Mouse (Mus musculus) MEL (cell line): ENCODE data around the gene Cplx2.

Source experiments
- CTCF ChIP-seq, 3 experiments: IDR thresholded peaks in 2 of 3; conservative IDR thresholded peaks in 1 of 3; 2 replicates each; pipeline ENCODE4 v1.5.1; 2011 to 2012; ENCODE audit warnings: low read length in 3 of 3, low read depth in 2 of 3, mild to moderate bottlenecking in 2 of 3, improper control_type of control experiment in 1 of 3, inconsistent platforms in 1 of 3, mixed read lengths in 1 of 3, moderate library complexity in 1 of 3; ENCODE audit not compliant: control insufficient read depth in 1 of 3, insufficient read depth in 1 of 3, poor library complexity in 1 of 3, severe bottlenecking in 1 of 3
- ETS1 ChIP-seq: IDR thresholded peaks from 2 replicates; pipeline ENCODE4 v1.6.1; 2012; ENCODE audit warnings: low read depth, mild to moderate bottlenecking, inconsistent platforms, low read length, improper control_type of control experiment, moderate library complexity
- HCFC1 ChIP-seq: IDR thresholded peaks from 2 replicates; pipeline ENCODE4 v1.6.1; 2012; ENCODE audit warnings: low read depth, mild to moderate bottlenecking, inconsistent platforms, low read length, improper control_type of control experiment, moderate library complexity
- JUND ChIP-seq: IDR thresholded peaks from 2 replicates; pipeline ENCODE4 v1.6.1; 2011; ENCODE audit warnings: low read depth, mild to moderate bottlenecking, improper control_type of control experiment, low read length
- MAX ChIP-seq: IDR thresholded peaks from 2 replicates; pipeline ENCODE4 v1.6.1; 2011; ENCODE audit warnings: low read length, improper control_type of control experiment
- MAZ ChIP-seq: IDR thresholded peaks from 2 replicates; pipeline ENCODE4 v1.6.1; 2012; ENCODE audit warnings: low read depth, mild to moderate bottlenecking, inconsistent platforms, low read length, improper control_type of control experiment
- MXI1 ChIP-seq: IDR thresholded peaks from 2 replicates; pipeline ENCODE4 v1.6.1; 2011; ENCODE audit warnings: mild to moderate bottlenecking, low read depth, low read length, improper control_type of control experiment
- NELFE ChIP-seq: IDR thresholded peaks from 2 replicates; pipeline ENCODE4 v1.6.1; 2011; ENCODE audit warnings: low read depth, low read length, improper control_type of control experiment
- NRF1 ChIP-seq: IDR thresholded peaks from 2 replicates; pipeline ENCODE4 v1.6.1; 2014; ENCODE audit warnings: low read depth, mild to moderate bottlenecking, inconsistent platforms, low read length, improper control_type of control experiment, moderate library complexity; ENCODE audit not compliant: poor library complexity, insufficient read depth, severe bottlenecking
- POLR2A ChIP-seq, 2 experiments: IDR thresholded peaks; 2 replicates each; pipeline ENCODE4 v1.6.1; 2011 to 2012; ENCODE audit warnings: low read length in 2 of 2, mild to moderate bottlenecking in 2 of 2, control low read depth in 1 of 2, improper control_type of control experiment in 1 of 2, low read depth in 1 of 2, moderate library complexity in 1 of 2; ENCODE audit not compliant: control insufficient read depth in 1 of 2, insufficient read depth in 1 of 2, poor library complexity in 1 of 2
- RCOR1 ChIP-seq: IDR thresholded peaks from 2 replicates; pipeline ENCODE4 v1.6.1; 2012; ENCODE audit warnings: low read depth, mild to moderate bottlenecking, inconsistent platforms, low read length, improper control_type of control experiment
- SIN3A ChIP-seq: IDR thresholded peaks from 2 replicates; pipeline ENCODE4 v1.6.1; 2012; ENCODE audit warnings: low read length, improper control_type of control experiment, inconsistent platforms
- TAL1 ChIP-seq: IDR thresholded peaks from 2 replicates; pipeline ENCODE4 v1.6.1; 2012; ENCODE audit warnings: mild to moderate bottlenecking, inconsistent platforms, low read length, moderate library complexity, mixed read lengths
- ZMIZ1 ChIP-seq: IDR thresholded peaks from 2 replicates; pipeline ENCODE4 v1.6.1; 2012; ENCODE audit warnings: low read depth, mild to moderate bottlenecking, inconsistent platforms, low read length, improper control_type of control experiment, moderate library complexity

- TF ChIP-seq NRF1 = no peak
- TF ChIP-seq JUND = no peak
- TF ChIP-seq CTCF (IDR thresholded peaks at IDR 0.05 in 2 of 3, conservative IDR thresholded peaks at IDR 0.05 in 1 of 3; ENCODE audit: control insufficient read depth in 1 of 3, insufficient read depth in 1 of 3, low read depth in 2 of 3, low read length in 3 of 3, poor library complexity in 1 of 3, severe bottlenecking in 1 of 3) = no peak
- TF ChIP-seq MAX = no peak
- TF ChIP-seq SIN3A = no peak
- TF ChIP-seq ETS1 = no peak
- no peak for TF ChIP-seq MXI1
- TF ChIP-seq ZMIZ1 = no peak
- TF ChIP-seq POLR2A (IDR thresholded peaks at IDR 0.05; ENCODE audit: control insufficient read depth in 1 of 2, insufficient read depth in 1 of 2, low read depth in 1 of 2, low read length in 2 of 2, poor library complexity in 1 of 2) = no peak
- TF ChIP-seq TAL1 = no peak
- TF ChIP-seq NELFE = no peak
- TF ChIP-seq RCOR1 = no peak
- no peak for TF ChIP-seq MAZ
- TF ChIP-seq HCFC1 = no peak
These were observed 31.2 kb downstream of the Cplx2 start for GRCm38 (mm10) chr13:54402346-54402745.
